Mouse (Mus musculus): ENCODE measurements around the gene Sirt4. TPM values are rescaled to one million over a fixed set of nuclear protein-coding genes. Genes with fewer than 3 reads are reported as not detected.
"Not testable (repeated sequence)": the region's sequence is repeated elsewhere in the genome, so short reads cannot be mapped to it uniquely, and the experiment has no call there.

Gene Sirt4
- total RNA-seq, 2 experiments from 2014 or later: 27.6 to 39.7 TPM

DNA sequence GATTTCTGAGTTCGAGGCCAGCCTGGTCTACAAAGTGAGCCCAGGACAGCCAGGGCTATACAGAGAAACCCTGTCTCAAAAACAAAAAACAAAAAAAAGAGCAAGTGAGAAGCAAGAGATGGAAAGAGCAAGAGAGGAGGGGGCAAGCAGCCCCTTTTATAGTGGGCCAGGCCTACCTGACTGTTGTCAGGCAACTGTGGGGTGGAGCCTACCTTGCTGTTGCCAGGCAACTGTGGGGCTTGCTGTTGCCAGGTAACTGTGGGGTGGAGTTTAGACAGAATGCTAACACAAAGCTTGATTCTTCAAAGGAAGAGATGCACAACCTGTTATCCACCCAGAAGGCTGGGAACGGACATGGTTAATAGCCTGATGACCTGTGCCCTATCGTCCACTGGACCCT is 11.1 kb upstream of the Sirt4 start:
- not testable (repeated sequence) for DNase-seq (ENCODE audit: extremely low spot score in 1 of 2, low spot score in 1 of 2)

GRCm38 (mm10) chr5:115493441-115493840 is 8.9 kb upstream of the Sirt4 start:
- no peak for DNase-seq (ENCODE audit: extremely low spot score in 1 of 2, low spot score in 1 of 2)

DNA sequence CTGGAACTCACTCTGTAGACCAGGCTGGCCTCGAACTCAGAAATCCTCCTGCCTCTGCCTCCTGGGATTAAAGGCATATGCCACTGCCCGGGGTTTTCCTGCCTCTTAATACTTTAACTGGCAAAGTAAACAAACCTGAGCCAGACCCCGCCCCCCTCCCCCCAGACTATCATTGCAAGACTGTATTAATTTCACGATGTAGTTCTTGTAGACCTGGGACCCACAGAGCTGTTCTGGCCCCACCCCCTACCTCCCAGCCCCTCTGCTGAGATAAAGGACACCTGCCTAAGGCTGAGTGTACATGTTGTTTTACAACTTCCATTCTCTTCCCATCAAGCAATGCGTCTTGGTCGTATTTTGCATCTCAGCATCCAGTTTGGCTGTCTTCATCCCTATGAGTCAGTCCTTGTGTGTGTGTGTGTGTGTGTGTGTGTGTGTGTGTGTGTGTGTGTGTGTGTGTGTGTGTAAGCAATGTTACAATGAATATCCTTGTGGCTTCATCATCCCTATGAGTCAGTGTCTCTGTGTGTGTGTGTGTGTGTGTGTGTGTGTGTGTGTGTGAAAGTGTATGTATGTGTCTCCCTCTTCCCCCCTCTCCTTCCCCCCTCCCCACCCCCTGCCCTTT is 8.3 kb upstream of the Sirt4 start:
- DNase-seq (ENCODE audit: extremely low spot score in 1 of 2, low spot score in 1 of 2): no peak

DNA sequence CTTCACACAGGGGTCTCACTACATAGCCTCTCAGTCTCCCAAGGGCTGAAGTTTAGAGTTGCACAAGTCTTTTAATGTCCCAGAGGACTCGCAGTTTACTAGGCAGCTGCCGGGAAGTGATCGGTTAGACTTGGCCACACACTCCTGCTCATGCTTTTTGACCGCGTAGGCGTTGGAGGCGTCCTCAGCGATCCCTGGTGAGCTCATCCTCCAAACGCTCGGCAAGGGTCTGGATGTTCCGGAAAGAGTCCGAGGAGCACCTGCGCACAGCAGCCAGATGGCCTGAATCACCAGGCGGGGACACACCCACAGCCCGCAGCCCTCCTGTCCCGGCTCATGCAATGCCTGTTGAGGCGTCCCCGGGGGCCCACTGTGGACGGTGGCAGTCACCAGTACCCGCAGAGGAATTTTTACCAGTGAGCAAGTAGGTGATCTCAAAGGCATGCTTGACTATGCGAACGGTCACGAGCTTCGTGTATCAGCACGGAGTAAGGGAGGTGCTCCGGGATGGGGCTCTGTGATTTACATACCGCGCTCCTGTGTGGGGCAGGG is 7.3 kb upstream of the Sirt4 start:
- no peak for DNase-seq (ENCODE audit: extremely low spot score in 1 of 2, low spot score in 1 of 2)

- DNase-seq (ENCODE audit: extremely low spot score in 1 of 2, low spot score in 1 of 2): no peak
Observed at GRCm38 (mm10) chr5:115491076-115491475, 6.6 kb upstream of the Sirt4 start.

GRCm38 (mm10) chr5:115490638-115491000 is 6.1 kb upstream of the Sirt4 start:
- DNase-seq (ENCODE audit: extremely low spot score in 1 of 2, low spot score in 1 of 2): no peak

DNA sequence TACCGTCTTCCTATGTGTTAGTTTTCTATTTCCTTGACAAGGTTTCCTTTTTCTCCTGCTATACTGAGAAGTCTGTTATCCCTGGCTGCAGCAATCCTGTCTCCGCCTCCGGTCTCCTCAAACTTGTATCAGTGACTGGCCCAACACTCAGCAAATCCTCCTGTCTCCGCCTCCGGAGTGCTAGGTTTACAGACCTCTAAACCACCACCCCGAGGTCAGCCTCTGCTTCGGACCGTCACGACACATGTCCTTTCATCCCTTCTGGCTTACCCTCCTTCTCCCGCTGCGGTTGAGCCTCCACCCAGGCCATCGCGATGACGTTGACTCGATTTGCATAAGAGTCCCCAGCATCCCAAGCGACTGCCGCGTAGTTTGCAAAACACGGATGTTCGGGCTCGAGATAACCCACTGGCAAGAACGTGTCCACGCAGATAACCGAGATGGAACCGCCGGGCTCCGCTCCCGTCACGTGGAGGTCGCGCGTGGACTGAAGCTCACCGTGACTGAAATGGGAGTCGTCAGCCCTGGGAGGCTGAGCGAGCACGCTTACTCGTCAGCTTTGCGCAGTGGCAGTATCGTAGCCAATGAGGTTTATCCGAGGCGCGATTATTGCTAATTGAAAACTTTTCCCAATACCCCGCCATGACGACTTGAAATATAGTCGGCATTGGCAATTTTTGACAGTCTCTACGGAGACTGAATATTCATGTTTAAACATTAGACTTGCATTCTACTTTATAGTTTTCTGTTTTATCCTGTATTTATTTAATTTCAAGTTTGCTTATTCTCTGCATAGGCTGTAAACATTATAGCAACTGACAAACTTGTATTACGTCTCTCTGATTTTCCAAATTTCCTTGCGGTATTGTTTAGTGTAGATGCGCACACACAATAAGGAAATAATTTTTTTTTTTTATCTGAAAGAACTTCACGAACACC is 5.4 kb upstream of the Sirt4 start:
- peak; percentile 75 to 84 for DNase-seq (ENCODE audit: extremely low spot score in 1 of 2, low spot score in 1 of 2)

- DNase-seq (ENCODE audit: extremely low spot score in 1 of 2, low spot score in 1 of 2): peak; percentile 63 to 80
Observed at GRCm38 (mm10) chr5:115488841-115489698, 4.5 kb upstream of the Sirt4 start.

GRCm38 (mm10) chr5:115487942-115488580 is 3.5 kb upstream of the Sirt4 start:
- no peak for DNase-seq (ENCODE audit: extremely low spot score in 1 of 2, low spot score in 1 of 2)

GRCm38 (mm10) chr5:115487353-115487752 is 2.8 kb upstream of the Sirt4 start:
- DNase-seq (ENCODE audit: extremely low spot score in 1 of 2, low spot score in 1 of 2): no peak

GRCm38 (mm10) chr5:115486726-115487125 is 2.2 kb upstream of the Sirt4 start:
- no peak for DNase-seq (ENCODE audit: extremely low spot score in 1 of 2, low spot score in 1 of 2)

- no peak for DNase-seq (ENCODE audit: extremely low spot score in 1 of 2, low spot score in 1 of 2)
Observed at GRCm38 (mm10) chr5:115485489-115486205, 1.1 kb upstream of the Sirt4 start.

DNA sequence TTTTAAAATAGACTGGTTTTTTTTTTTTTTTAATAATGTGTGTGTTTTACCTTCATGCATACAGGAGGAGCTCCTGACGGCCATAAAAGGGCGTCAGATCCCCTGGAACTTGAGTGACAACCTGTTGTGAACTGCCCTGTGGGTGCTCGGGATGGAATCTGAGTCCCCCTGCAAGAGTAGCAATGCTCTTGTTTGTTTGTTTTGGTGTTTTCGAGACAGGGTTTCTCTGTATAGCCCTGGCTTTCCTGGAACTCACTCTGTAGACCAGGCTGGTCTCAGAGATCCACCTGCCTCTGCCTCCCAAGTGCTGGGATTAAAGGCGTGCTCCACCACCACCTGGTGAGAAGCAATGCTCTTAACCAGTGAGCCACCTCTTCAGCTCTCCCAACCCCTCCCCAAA is 471 bp upstream of the Sirt4 start:
- DNase-seq (ENCODE audit: extremely low spot score in 1 of 2, low spot score in 1 of 2): no peak

- no peak for DNase-seq (ENCODE audit: extremely low spot score in 1 of 2, low spot score in 1 of 2)
Observed at GRCm38 (mm10) chr5:115483385-115483784, 1.1 kb downstream of the Sirt4 start.

DNA sequence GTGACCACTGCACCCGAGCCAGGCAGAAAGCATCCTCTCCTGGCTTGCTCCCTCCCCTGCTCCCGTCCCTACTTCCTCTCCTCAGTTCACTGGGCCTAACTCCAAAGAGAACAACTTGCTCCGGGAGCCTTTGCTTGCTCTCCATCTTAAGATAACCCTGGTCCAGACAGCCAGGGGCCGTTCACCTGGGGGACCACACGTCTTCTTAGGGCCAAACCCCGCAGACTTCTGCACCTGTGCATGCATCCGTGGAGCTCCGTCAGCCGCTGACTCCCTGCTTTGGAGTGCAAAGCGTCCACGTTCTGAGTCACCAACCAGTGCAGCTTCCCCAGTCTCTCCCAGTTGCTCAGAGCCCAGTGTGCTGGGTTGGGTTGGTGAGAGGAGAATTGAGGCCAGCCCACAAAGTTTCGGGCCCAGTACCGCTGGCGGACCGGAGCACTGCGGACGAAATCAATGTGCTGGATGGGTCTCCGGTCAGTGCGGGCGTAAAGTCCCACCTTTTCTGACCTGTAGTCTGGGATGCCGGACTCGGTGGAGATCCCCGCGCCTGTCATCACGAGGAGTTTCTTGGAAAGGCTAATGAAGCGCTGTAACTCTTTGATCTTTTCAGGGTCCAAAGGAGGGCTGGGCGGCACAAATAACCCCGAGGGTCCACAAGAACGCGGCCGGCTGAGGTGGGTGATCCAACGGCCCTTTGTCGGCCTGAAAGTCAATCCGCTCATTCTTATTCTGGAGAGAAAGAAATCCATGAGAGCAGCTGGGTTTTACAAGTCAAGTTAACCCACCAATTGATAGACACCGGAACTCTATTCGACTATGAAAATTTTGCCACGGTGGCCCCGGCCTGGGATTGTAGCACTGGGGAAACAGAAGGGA is 1.9 kb downstream of the Sirt4 start:
- DNase-seq (ENCODE audit: extremely low spot score in 1 of 2, low spot score in 1 of 2): no peak

GRCm38 (mm10) chr5:115480101-115480500 is 4.4 kb downstream of the Sirt4 start:
- DNase-seq (ENCODE audit: extremely low spot score in 1 of 2, low spot score in 1 of 2): no peak

DNA sequence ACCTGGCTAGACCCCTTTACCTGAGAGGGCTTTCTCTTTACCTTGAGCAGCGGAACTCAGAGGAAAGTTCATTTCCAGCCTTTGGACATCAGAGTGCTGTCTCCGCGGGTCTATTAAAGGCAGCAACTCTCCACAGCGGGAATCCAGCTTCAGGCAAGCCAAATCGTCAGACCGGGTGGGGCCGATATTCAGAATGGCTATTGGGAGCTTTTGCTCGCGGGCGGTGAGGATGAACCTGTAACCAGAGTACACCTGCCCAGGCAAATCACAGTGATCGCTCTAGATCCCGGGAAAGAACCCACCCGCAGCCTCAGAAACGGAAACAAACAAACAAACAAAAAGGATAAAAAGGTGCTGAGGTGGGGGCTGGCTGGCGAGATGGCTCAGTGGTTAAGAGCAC is 5.0 kb downstream of the Sirt4 start:
- no peak for DNase-seq (ENCODE audit: extremely low spot score in 1 of 2, low spot score in 1 of 2)

DNA sequence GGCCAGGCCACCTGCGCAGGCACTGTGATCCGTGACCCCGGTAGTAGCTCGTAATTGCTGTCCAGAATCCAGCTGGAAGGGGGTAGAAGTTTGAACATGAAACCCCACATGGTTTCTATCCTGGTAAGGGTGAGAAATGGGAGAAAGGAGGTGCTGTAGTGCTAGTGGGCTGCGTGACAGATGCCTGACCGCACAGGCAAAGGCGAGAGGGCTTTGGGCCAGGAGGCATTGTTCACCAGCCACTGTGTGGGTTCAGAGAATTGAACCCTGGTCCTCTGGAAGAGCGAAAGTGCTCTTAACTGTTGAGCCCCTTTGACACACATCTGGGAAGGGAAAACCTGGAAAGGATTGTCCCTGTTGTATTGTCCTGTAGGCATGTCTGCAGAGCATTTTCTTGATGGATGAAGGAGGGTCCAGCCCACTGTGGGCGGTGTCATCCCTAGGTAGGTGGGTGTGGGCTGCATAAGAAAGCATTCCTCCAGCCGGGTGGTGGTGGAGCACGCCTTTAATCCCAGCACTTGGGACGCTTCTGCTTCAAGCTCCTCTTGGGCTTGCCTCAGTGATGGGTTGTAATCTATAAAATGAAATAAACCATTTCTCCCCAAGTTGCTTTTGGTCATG is 8.3 kb downstream of the Sirt4 start:
- no peak for DNase-seq (ENCODE audit: extremely low spot score in 1 of 2, low spot score in 1 of 2)

Measured in layer of hippocampus, postnatal 25 days (tissue).